ENCODE assay signal across 8 mouse cellular contexts in the genomic region with DNA sequence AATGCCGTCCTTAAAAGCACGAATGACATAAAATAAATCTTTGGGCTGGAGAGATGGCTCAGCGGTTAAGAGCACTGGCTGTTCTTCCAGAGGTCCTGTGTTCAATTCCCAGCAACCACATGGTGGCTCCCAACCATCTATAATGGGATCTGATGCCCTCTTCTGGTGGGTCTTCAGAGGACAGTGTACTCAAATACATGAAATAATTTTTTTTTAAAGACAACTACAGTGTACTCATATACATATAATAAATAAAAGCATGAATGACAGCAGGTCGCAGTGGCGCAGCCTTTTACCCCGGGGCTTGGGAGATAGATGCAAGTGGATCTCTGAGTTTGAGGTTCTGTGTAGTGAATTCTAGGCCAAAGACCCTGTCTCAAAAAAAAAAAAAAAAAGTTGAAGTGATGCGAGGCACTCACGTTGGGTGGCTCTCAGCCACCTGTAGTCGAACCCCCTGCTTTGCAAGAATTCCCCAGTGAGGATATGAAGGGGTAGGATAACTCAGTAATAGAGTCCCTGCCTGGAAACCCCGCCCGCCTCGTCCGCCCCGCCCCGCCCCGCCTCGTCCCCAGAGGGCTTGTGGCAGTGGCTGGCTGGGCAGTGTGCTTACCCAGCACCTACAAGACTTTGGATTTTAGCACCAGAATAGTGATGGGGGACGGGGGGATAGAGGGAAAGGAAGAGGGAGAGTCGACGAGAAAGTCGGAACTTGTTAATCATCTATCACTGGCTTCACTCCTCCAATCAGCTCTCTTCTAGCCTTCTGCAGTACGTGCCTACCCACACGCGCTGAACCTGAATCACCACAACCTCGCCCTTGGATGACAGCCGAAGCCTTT. TPM values are rescaled to one million over a fixed set of nuclear protein-coding genes. Genes with fewer than 3 reads are reported as not detected.
DNase-seq lines count a peak whose midpoint lies in the region; ATAC-seq lines count a peak whose summit lies in the region.

No protein-coding gene starts in this region.

- peaks cover 48% of the 10 kb centered on the region for H3K4me1 ChIP-seq in megakaryocyte, embryonic 14.5 days
- H3K4me1 ChIP-seq in heart, embryonic 14.5 days (ENCODE audit: control insufficient read depth in 2 of 2, insufficient read depth in 2 of 2, low read length in 2 of 2): peaks cover 12 to 29% of the 10 kb centered on the region in 2 experiments
- 0 out of 2 replicates have a peak, but pooled peaks cover 4% of the 10 kb centered on the region for H3K4me1 ChIP-seq in midbrain, embryonic 14.5 days (ENCODE audit: control insufficient read depth, insufficient read depth, low read length)

- ATAC-seq in megakaryocyte, adult 5-6 weeks (ENCODE audit: poor library complexity, severe bottlenecking): no peak
- no peak for ATAC-seq in heart, embryonic 14.5 days (ENCODE audit: insufficient number of reproducible peaks, insufficient read depth, low FRiP score, low read depth)
- ATAC-seq in midbrain, embryonic 14.5 days (ENCODE audit: low FRiP score, low TSS enrichment): no peak

- H3K4me3 ChIP-seq in megakaryocyte, embryonic 14.5 days (replicated peaks): peak overlapping the region; percentile 93
- peak overlapping the region; percentile 32 to 36 for H3K4me3 ChIP-seq in heart, embryonic 14.5 days (ENCODE audit: control insufficient read depth in 1 of 2, insufficient read depth in 1 of 2, low read depth in 1 of 2, low read length in 2 of 2)
- no peak overlapping the region for H3K4me3 ChIP-seq in midbrain, embryonic 14.5 days (replicated peaks; ENCODE audit: low read depth, low read length)

- 19% methylated on average over 26 of the region's 26 CpGs for WGBS in heart, embryonic 14.5 days
- 25% methylated on average over 26 of the region's 26 CpGs for WGBS in midbrain, embryonic 14.5 days

- peak overlapping the region; percentile 56 for H3K4me2 ChIP-seq in heart, embryonic 14.5 days (ENCODE audit: low read length)
- peak overlapping the region; percentile 39 for H3K4me2 ChIP-seq in midbrain, embryonic 14.5 days (ENCODE audit: low read length)

- peak; percentile 70 for DNase-seq in brain, adult 2 months (ENCODE audit: low read depth, low spot score)
- peak; percentile 70 for DNase-seq in kidney, postnatal 14 days
- DNase-seq in midbrain, embryonic 14.5 days: peak; percentile 34
- no peak for DNase-seq in layer of hippocampus, postnatal 14 days (ENCODE audit: low spot score in 2 of 2)
- no peak for DNase-seq in layer of hippocampus, adult 9-11 months

- H3K27ac ChIP-seq in heart, embryonic 14.5 days (replicated peaks in 1 of 2; ENCODE audit: control insufficient read depth in 1 of 2, insufficient read depth in 1 of 2, low read depth in 2 of 2, low read length in 2 of 2): peak overlapping the region; percentile 51 to 70; a peak in 3 of 4 replicates
- no peak overlapping the region for H3K27ac ChIP-seq in midbrain, embryonic 14.5 days (replicated peaks; ENCODE audit: low read depth, low read length)

- H3K36me3 ChIP-seq in megakaryocyte, embryonic 14.5 days (replicated peaks; ENCODE audit: low read length): peaks cover 35% of the 10 kb centered on the region
- H3K36me3 ChIP-seq in heart, embryonic 14.5 days (ENCODE audit: control insufficient read depth, insufficient read depth, low read length): peaks cover 11% of the 10 kb centered on the region
- H3K36me3 ChIP-seq in midbrain, embryonic 14.5 days (ENCODE audit: control insufficient read depth, insufficient read depth, low read length): 0 out of 2 replicates have a peak, but pooled peaks cover 5% of the 10 kb centered on the region

- H3K9ac ChIP-seq in heart, embryonic 14.5 days (ENCODE audit: low read length): peak overlapping the region; percentile 59
- no peak overlapping the region for H3K9ac ChIP-seq in midbrain, embryonic 14.5 days (replicated peaks; ENCODE audit: low read length)

- no peaks in the 10 kb centered on the region for H3K27me3 ChIP-seq in megakaryocyte, embryonic 14.5 days (replicated peaks)
- H3K27me3 ChIP-seq in heart, embryonic 14.5 days (ENCODE audit: control insufficient read depth, insufficient read depth, low read length): no peaks in the 10 kb centered on the region
- no peaks in the 10 kb centered on the region for H3K27me3 ChIP-seq in midbrain, embryonic 14.5 days (ENCODE audit: control insufficient read depth, insufficient read depth, low read length)

- H3K9me3 ChIP-seq in megakaryocyte, embryonic 14.5 days: peaks cover 6% of the 10 kb centered on the region; the same call in 1 of the 2 replicates
- H3K9me3 ChIP-seq in heart, embryonic 14.5 days (ENCODE audit: control insufficient read depth, low read length): 0 out of 2 replicates have a peak, but pooled peaks cover 2% of the 10 kb centered on the region
- no peaks in the 10 kb centered on the region for H3K9me3 ChIP-seq in midbrain, embryonic 14.5 days (ENCODE audit: control insufficient read depth, low read length)

RNA-seq across cellular contexts. Expression of gene Keap1, which starts 14.4 kb away (rescaled TPM):
- 47.4 and 49.4 TPM in 2 replicates for polyA plus RNA-seq in megakaryocyte, embryonic 14.5 days (2012; ENCODE audit: insufficient read depth, low replicate concordance)
- 17.7 and 18.8 TPM in 2 replicates for total RNA-seq in megakaryocyte, adult 5-6 weeks (2015)
- total RNA-seq in megakaryocyte, adult 5-6 weeks (2017): 34.0 and 36.9 TPM in 2 replicates
- polyA plus RNA-seq in heart, embryonic 14.5 days (2014; fragmentation: Nextera tagmentation; extraction: Ambion mirVana): 31.5 and 32.3 TPM in 2 replicates
- 40.3 and 53.7 TPM in 2 replicates for polyA plus RNA-seq in midbrain, embryonic 14.5 days (2014; fragmentation: Nextera tagmentation; extraction: Ambion mirVana)
- 10 to 100 TPM; 52.5 to 55.7 TPM for total RNA-seq in layer of hippocampus, postnatal 14 days (2021)

RNA-seq across cellular contexts. Expression of gene S1pr5, which starts 23.4 kb away (rescaled TPM):
- polyA plus RNA-seq in megakaryocyte, embryonic 14.5 days (2012; ENCODE audit: insufficient read depth, low replicate concordance): not detected in 2 replicates
- total RNA-seq in megakaryocyte, adult 5-6 weeks (2015): 3.6 and 4.0 TPM in 2 replicates
- total RNA-seq in megakaryocyte, adult 5-6 weeks (2017): 7.9 and 9.0 TPM in 2 replicates
- 0.18 and 0.26 TPM in 2 replicates for polyA plus RNA-seq in heart, embryonic 14.5 days (2014; fragmentation: Nextera tagmentation; extraction: Ambion mirVana)
- 2.3 and 2.8 TPM in 2 replicates for polyA plus RNA-seq in midbrain, embryonic 14.5 days (2014; fragmentation: Nextera tagmentation; extraction: Ambion mirVana)
- total RNA-seq in layer of hippocampus, postnatal 14 days (2021): 1 to 10 TPM; 8.8 to 9.7 TPM

RNA-seq across cellular contexts. Expression of gene Atg4d, which starts 40.3 kb away (rescaled TPM):
- polyA plus RNA-seq in megakaryocyte, embryonic 14.5 days (2012; ENCODE audit: insufficient read depth, low replicate concordance): 53.1 and 67.2 TPM in 2 replicates
- total RNA-seq in megakaryocyte, adult 5-6 weeks (2015): 14.6 and 15.0 TPM in 2 replicates
- 13.5 and 19.3 TPM in 2 replicates for total RNA-seq in megakaryocyte, adult 5-6 weeks (2017)
- polyA plus RNA-seq in heart, embryonic 14.5 days (2014; fragmentation: Nextera tagmentation; extraction: Ambion mirVana): 47.2 and 51.4 TPM in 2 replicates
- 44.6 and 44.7 TPM in 2 replicates for polyA plus RNA-seq in midbrain, embryonic 14.5 days (2014; fragmentation: Nextera tagmentation; extraction: Ambion mirVana)
- total RNA-seq in layer of hippocampus, postnatal 14 days (2021): 10 to 100 TPM; 33.5 to 39.3 TPM

RNA-seq across cellular contexts. Expression of gene Pde4a, which starts 59.3 kb away (rescaled TPM):
- 8.2 and 26.2 TPM in 2 replicates for polyA plus RNA-seq in megakaryocyte, embryonic 14.5 days (2012; ENCODE audit: insufficient read depth, low replicate concordance)
- total RNA-seq in megakaryocyte, adult 5-6 weeks (2015): 6.8 and 7.3 TPM in 2 replicates
- 3.0 and 3.9 TPM in 2 replicates for total RNA-seq in megakaryocyte, adult 5-6 weeks (2017)
- 11.0 and 11.8 TPM in 2 replicates for polyA plus RNA-seq in heart, embryonic 14.5 days (2014; fragmentation: Nextera tagmentation; extraction: Ambion mirVana)
- polyA plus RNA-seq in midbrain, embryonic 14.5 days (2014; fragmentation: Nextera tagmentation; extraction: Ambion mirVana): 28.4 and 32.3 TPM in 2 replicates
- 10 to 100 TPM; 63.8 to 69.9 TPM for total RNA-seq in layer of hippocampus, postnatal 14 days (2021)

Comparison
In these comparisons a context has a peak if more than half of its experiments do, and no peak if none do; other contexts are left out.
1. DNase-seq: peak in brain, adult 2 months (single experiment), kidney, postnatal 14 days (single experiment) and midbrain, embryonic 14.5 days (single experiment); none in layer of hippocampus, postnatal 14 days (0 of 2) and layer of hippocampus, adult 9-11 months (single experiment).